Mouse (Mus musculus): ENCODE results near the gene Ifnar1. TPM values are rescaled to one million over a fixed set of nuclear protein-coding genes. Genes with fewer than 3 reads are reported as not detected.
A peak's percentile ranks its signal among the peaks of the same experiment; 100 is the strongest.

Gene Ifnar1
- total and polyA plus RNA-seq, 3 experiments, result 12.5 to 24.0 (median 23.6) TPM

DNA sequence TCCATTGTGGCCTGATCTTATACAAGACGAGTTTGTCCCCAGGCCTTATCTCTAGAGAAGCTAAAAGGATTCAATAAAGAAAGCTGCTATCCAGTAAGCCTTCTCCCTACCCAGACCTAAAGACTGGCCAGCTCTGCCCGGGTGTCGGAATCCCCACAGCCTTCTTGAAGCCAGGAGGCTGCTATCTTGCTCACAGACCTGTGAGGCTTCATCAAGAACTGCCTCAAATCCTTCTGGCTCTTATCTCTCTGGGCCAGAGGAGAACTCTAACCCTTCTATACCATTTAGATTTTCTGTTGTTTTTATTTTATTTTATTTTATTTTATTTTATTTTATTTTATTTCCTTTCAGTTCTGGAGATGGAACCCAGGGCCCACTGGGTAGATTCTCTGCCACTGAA, 52.0 kb downstream of the Ifnar1 start:
- H3K27ac ChIP-seq, result no peak overlapping the region
- 78% methylated on average over 3 of the region's 3 CpGs for WGBS
- H3K4me1 ChIP-seq (ENCODE audit: control insufficient read depth, insufficient read depth, low read length), result peaks cover 21% of the 10 kb centered on the region
- no peaks in the 10 kb centered on the region for H3K79me2 ChIP-seq (replicated peaks; ENCODE audit: control insufficient read depth, insufficient read depth, low read length)
- H3K36me3 ChIP-seq (ENCODE audit: control insufficient read depth, insufficient read depth, low read length), result no peaks in the 10 kb centered on the region
- H3K4me3 ChIP-seq, result no peak overlapping the region
- no peak overlapping the region for H3K9ac ChIP-seq (ENCODE audit: low read depth, low read length)
- no peaks in the 10 kb centered on the region for H3K27me3 ChIP-seq (ENCODE audit: control insufficient read depth, insufficient read depth, low read length)
- no peak for TF ChIP-seq POLR2A (IDR thresholded peaks at IDR 0.05; ENCODE audit: insufficient read depth, low read depth, low read length)
- no peak for TF ChIP-seq EP300 (IDR thresholded peaks at IDR 0.05; ENCODE audit: insufficient read depth, low read depth, low read length)
- TF ChIP-seq CTCF (IDR thresholded peaks at IDR 0.05), result no peak
- no peak for DNase-seq
- intact Hi-C loops (cut with DNase I), result no loop called here

DNA sequence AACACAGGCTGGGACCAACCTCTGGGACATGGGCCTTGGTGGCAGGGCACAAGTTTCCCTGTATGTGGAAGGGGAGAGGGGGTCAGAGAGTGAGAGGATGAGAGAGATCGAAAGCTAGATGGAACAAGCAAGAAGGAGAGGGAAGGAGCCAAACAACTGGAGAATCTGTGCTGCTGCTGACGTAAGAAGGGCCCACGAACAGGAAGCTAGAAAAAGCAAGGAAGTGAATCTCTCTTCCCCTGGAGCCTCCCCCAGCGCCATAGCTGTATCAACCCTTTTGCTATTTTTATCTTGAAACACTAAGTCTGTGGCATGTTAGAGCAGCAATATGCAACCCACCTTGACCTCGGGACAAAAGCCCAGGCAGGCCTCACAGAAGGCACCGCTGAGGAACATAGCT, 53.0 kb downstream of the Ifnar1 start:
- no peaks in the 10 kb centered on the region for H3K79me2 ChIP-seq (replicated peaks; ENCODE audit: control insufficient read depth, insufficient read depth, low read length)
- no peaks in the 10 kb centered on the region for H3K27me3 ChIP-seq (ENCODE audit: control insufficient read depth, insufficient read depth, low read length)
- WGBS, result 14% methylated on average over 6 of the region's 6 CpGs
- TF ChIP-seq POLR2A (IDR thresholded peaks at IDR 0.05; ENCODE audit: insufficient read depth, low read depth, low read length) (no peak), EP300 (IDR thresholded peaks at IDR 0.05; ENCODE audit: insufficient read depth, low read depth, low read length) (no peak), CTCF (IDR thresholded peaks at IDR 0.05) (no peak)
- no peak overlapping the region for H3K4me3 ChIP-seq
- no peak for DNase-seq
- H3K9ac ChIP-seq (ENCODE audit: low read depth, low read length), result no peak overlapping the region
- intact Hi-C loops (cut with DNase I), result no loop called here
- peaks cover 18% of the 10 kb centered on the region for H3K4me1 ChIP-seq (ENCODE audit: control insufficient read depth, insufficient read depth, low read length)
- H3K27ac ChIP-seq, result peak overlapping the region; percentile 26; the same call in 1 of the 2 replicates
- H3K36me3 ChIP-seq (ENCODE audit: control insufficient read depth, insufficient read depth, low read length), result no peaks in the 10 kb centered on the region

DNA sequence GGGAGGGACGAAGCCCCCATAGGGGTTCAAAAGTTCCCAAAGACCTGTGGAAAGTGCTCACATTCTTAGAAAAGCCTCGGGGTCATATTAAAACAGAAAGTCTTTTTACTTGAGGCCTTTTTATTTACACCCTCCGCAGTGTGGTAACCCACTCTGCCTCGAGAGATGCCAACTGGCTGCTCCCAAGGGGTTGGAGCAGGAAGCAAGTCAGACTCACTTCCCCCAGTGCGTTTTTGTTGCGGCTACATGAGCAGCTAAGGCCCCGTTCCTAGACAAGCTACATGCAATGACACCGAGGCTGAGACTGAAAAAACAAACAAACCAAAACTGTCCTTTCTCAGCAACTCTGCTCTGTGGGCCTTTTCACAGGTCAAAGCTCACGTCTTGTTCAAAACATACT, 53.5 kb downstream of the Ifnar1 start:
- 38% methylated on average over 9 of the region's 9 CpGs for WGBS
- no peak overlapping the region for H3K9ac ChIP-seq (ENCODE audit: low read depth, low read length)
- intact Hi-C loops (cut with DNase I), result no loop called here

DNA sequence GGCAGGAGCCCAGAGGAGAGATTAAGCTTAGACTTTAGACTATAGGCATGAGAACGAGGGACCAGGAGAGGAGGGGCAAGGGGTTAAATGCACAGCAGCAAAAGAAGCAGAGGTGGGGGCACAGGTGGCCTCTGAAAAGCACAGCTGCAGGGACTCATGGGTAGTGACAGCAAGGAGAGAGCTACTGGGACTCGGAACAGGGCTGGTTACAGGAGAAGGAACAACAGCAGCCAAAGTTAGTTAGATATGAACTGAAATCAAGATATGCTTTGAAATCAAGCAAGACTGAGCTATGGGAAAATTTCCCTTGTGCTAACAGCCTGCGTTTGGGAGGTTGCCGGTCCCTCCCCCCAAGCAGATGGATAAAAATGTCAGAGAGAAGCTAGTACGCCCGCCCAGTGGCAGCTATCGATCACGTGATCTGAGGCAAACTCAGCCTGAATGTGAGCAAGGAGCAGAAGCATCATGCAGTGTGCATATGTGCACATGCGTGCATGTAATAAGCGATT, 56.6 kb downstream of the Ifnar1 start:
- H3K36me3 ChIP-seq (ENCODE audit: control insufficient read depth, insufficient read depth, low read length), result no peaks in the 10 kb centered on the region
- intact Hi-C loops (cut with DNase I), result no loop called here
- 44% methylated on average over 10 of the region's 10 CpGs for WGBS
- no peaks in the 10 kb centered on the region for H3K79me2 ChIP-seq (replicated peaks; ENCODE audit: control insufficient read depth, insufficient read depth, low read length)
- no peak overlapping the region for H3K27ac ChIP-seq
- H3K9ac ChIP-seq (ENCODE audit: low read depth, low read length), result peak overlapping the region; percentile 4; the same call in 1 of the 2 replicates
- TF ChIP-seq EP300 (IDR thresholded peaks at IDR 0.05; ENCODE audit: insufficient read depth, low read depth, low read length) (no peak), CTCF (IDR thresholded peaks at IDR 0.05) (no peak), POLR2A (IDR thresholded peaks at IDR 0.05; ENCODE audit: insufficient read depth, low read depth, low read length) (no peak)
- no peaks in the 10 kb centered on the region for H3K27me3 ChIP-seq (ENCODE audit: control insufficient read depth, insufficient read depth, low read length)
- H3K4me1 ChIP-seq (ENCODE audit: control insufficient read depth, insufficient read depth, low read length), result peaks cover 20% of the 10 kb centered on the region
- H3K4me3 ChIP-seq, result no peak overlapping the region
- no peak for DNase-seq

More for the DNA sequence above, 53.5 kb downstream of the Ifnar1 start:
- DNase-seq, result no peak
- Histone ChIP-seq H3K4me3 (no peak overlapping the region), H3K27me3 (ENCODE audit: control insufficient read depth, insufficient read depth, low read length) (no peaks in the 10 kb centered on the region), H3K4me1 (ENCODE audit: control insufficient read depth, insufficient read depth, low read length) (peaks cover 13% of the 10 kb centered on the region), H3K27ac (no peak overlapping the region), H3K36me3 (ENCODE audit: control insufficient read depth, insufficient read depth, low read length) (no peaks in the 10 kb centered on the region), H3K79me2 (replicated peaks; ENCODE audit: control insufficient read depth, insufficient read depth, low read length) (no peaks in the 10 kb centered on the region)
- TF ChIP-seq CTCF (IDR thresholded peaks at IDR 0.05) (no peak), POLR2A (IDR thresholded peaks at IDR 0.05; ENCODE audit: insufficient read depth, low read depth, low read length) (no peak), EP300 (IDR thresholded peaks at IDR 0.05; ENCODE audit: insufficient read depth, low read depth, low read length) (no peak)

DNA sequence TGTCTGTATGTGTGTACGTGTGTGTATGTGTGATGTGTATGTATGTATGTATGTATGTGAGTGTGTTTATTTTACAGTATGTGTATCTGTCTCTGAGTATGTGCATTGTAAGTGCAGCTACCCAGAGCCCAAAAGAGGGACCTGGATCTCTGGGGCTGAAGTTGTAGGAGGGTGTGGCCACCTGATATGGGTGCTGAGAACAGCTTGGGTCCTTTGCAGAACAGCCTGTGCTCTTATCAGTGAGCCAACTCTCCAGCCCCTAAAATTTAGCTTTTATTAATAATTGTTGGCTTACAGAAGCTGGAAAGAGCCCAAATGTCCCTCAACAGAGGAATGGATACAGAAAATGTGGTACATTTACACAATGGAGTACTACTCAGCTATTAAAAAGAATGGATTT, 58.6 kb downstream of the Ifnar1 start:
- intact Hi-C loops (cut with DNase I), result no loop called here
- no peak overlapping the region for H3K27ac ChIP-seq

DNA sequence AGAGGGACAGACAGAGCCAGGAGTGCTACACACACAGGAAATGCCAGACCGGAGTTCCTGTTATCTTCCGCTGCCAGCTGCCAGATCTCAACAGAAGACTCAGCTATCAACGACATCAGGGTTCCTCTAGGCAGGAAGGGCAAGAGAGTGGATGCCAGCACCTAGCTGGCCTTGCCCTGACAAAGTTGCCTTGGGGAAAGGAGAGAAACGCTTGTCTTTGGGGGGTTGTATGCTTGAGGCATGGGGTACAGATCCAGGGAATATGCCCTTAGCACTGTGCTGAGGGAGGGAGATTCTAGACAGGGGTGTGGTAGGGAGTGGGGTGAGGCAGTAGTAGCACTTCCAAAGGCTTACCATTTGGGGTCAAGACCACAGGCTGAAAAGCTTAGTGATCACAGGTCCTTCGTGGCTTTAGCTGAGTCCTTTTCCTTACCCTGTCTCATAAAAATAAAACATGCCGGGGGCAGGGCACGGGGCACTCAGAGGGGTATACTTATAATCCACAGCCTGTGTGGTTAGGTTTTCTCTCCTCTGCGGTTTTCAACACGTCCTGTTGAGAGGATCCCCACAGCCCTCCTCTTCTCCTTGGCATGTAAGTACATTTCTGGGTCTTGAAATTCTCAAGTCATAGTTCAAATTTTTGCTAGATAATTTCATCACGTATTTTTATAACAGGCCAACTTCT, 60.7 kb downstream of the Ifnar1 start:
- peak overlapping the region; percentile 96 for H3K27ac ChIP-seq
- H3K27me3 ChIP-seq (ENCODE audit: control insufficient read depth, insufficient read depth, low read length), result no peaks in the 10 kb centered on the region
- peaks cover 16% of the 10 kb centered on the region for H3K4me1 ChIP-seq (ENCODE audit: control insufficient read depth, insufficient read depth, low read length)
- intact Hi-C loops (cut with DNase I), result loop anchor here (2.0 to 5.0 kb wide), 3 partner anchors 13 to 52 kb away; partner anchors contain the start of gene Tmem50b
- no peak overlapping the region for H3K4me3 ChIP-seq
- H3K36me3 ChIP-seq (ENCODE audit: control insufficient read depth, insufficient read depth, low read length), result peaks cover 2% of the 10 kb centered on the region; the same call in 1 of the 2 replicates
- peak; percentile 34 to 53 for DNase-seq
- peaks cover 3% of the 10 kb centered on the region for H3K79me2 ChIP-seq (replicated peaks; ENCODE audit: control insufficient read depth, insufficient read depth, low read length)
- WGBS, result 45% methylated on average over 10 of the region's 10 CpGs
- H3K9ac ChIP-seq (ENCODE audit: low read depth, low read length), result no peak overlapping the region
- no peak for TF ChIP-seq CTCF (IDR thresholded peaks at IDR 0.05)
- TF ChIP-seq EP300 (IDR thresholded peaks at IDR 0.05; ENCODE audit: insufficient read depth, low read depth, low read length), result no peak
- no peak for TF ChIP-seq POLR2A (IDR thresholded peaks at IDR 0.05; ENCODE audit: insufficient read depth, low read depth, low read length)

More for the DNA sequence above, 58.6 kb downstream of the Ifnar1 start:
- no peak for TF ChIP-seq EP300 (IDR thresholded peaks at IDR 0.05; ENCODE audit: insufficient read depth, low read depth, low read length)
- no peak for TF ChIP-seq POLR2A (IDR thresholded peaks at IDR 0.05; ENCODE audit: insufficient read depth, low read depth, low read length)
- TF ChIP-seq CTCF (IDR thresholded peaks at IDR 0.05), result no peak
- no peaks in the 10 kb centered on the region for H3K27me3 ChIP-seq (ENCODE audit: control insufficient read depth, insufficient read depth, low read length)
- no peak overlapping the region for H3K9ac ChIP-seq (ENCODE audit: low read depth, low read length)
- H3K4me3 ChIP-seq, result no peak overlapping the region
- H3K79me2 ChIP-seq (replicated peaks; ENCODE audit: control insufficient read depth, insufficient read depth, low read length), result no peaks in the 10 kb centered on the region
- no peaks in the 10 kb centered on the region for H3K36me3 ChIP-seq (ENCODE audit: control insufficient read depth, insufficient read depth, low read length)
- WGBS, result 97% methylated on average over 1 of the region's 1 CpGs
- no peak for DNase-seq
- H3K4me1 ChIP-seq (ENCODE audit: control insufficient read depth, insufficient read depth, low read length), result peaks cover 16% of the 10 kb centered on the region
